Mouse (Mus musculus): Measurements from ENCODE around the gene Tmem25. TPM values are rescaled to one million over a fixed set of nuclear protein-coding genes. Genes with fewer than 3 reads are reported as not detected.
A peak's percentile ranks its signal among the peaks of the same experiment; 100 is the strongest.

The Tmem25 gene
- polyA plus RNA-seq (2014; fragmentation: Nextera tagmentation; extraction: Ambion mirVana): 1.3 and 1.9 TPM in 2 replicates

DNA sequence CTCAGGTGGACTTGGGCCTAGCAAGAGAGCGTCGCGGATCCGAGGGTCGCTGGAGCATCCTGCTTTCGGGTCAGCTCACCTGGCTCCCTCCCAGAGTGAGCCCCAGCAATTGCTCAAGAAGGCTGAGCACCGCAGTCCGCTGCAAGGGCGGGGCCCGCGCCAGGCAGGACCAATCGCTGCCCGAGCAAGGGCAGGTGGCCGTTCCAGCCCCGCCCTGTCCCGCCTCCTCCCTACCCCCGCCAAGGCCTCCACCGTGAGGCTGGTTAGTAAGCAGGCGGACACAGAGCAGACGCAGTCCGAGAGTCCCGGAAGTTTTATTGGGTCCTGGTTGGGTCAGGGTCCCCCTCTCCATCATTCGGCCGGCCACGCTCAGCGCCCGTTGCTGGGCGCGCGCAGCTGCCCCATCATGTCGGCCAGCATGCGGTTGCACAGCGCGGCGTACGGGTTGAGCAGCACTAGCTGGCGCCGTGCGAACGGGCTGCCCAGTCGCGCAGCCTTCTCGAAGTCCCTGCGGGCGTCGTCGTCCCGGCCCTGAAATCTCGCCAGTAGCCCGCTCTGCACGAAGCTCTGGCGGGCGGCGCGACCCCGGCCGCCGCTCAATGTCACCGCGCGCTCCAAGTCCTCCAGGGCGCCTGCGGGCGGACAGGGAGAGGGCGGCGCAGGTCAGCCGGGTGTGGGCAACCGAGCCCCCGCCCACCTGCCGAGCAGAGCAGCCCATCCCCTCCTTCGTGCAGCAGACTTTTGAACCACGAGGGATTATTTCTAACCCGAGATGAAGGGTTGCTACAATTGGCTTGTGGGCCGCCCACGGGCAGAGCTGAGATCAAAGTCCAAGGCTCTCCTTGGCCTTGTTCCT, at the start of gene Tmem25:
Tmem25 (minus strand) TSS at position 206 of the 856 bp plus-strand sequence.
- peak within 1 kb of the TSS; percentile 61 to 63 for H3K4me3 ChIP-seq (ENCODE audit: control insufficient read depth in 1 of 2, insufficient read depth in 1 of 2, low read depth in 1 of 2, low read length in 2 of 2)
- H3K4me1 ChIP-seq (ENCODE audit: control insufficient read depth in 2 of 2, insufficient read depth in 2 of 2, low read length in 2 of 2): peaks cover 6 to 10% of the 10 kb centered on the region in 2 experiments; a peak in 2 of 4 replicates
- no peaks in the 10 kb centered on the region for H3K9me3 ChIP-seq (ENCODE audit: control insufficient read depth, low read length)
- H3K36me3 ChIP-seq (ENCODE audit: control insufficient read depth, insufficient read depth, low read length): 0 out of 2 replicates have a peak, but pooled peaks cover 3% of the 10 kb centered on the region
- peak within 1 kb of the TSS; percentile 60 to 83 for H3K27ac ChIP-seq (replicated peaks in 1 of 2; ENCODE audit: control insufficient read depth in 1 of 2, insufficient read depth in 1 of 2, low read depth in 2 of 2, low read length in 2 of 2)
- peak within 1 kb of the TSS; percentile 80 for H3K9ac ChIP-seq (ENCODE audit: low read length)
- H3K4me2 ChIP-seq (ENCODE audit: low read length): peak within 1 kb of the TSS; percentile 94
- under 1% methylated on average over 73 of the region's 75 CpGs for WGBS
- peak; percentile 90 for ATAC-seq (ENCODE audit: insufficient number of reproducible peaks, insufficient read depth, low FRiP score, low read depth)
- peaks cover 22% of the 10 kb centered on the region for H3K27me3 ChIP-seq (ENCODE audit: control insufficient read depth, insufficient read depth, low read length)

- H3K36me3 ChIP-seq (ENCODE audit: control insufficient read depth, insufficient read depth, low read length): peaks cover 92% of the 10 kb centered on the region
- H3K4me3 ChIP-seq (ENCODE audit: control insufficient read depth in 1 of 2, insufficient read depth in 1 of 2, low read depth in 1 of 2, low read length in 2 of 2): no peak overlapping the region
- WGBS: 67% methylated on average over 6 of the region's 6 CpGs
- ATAC-seq (ENCODE audit: insufficient number of reproducible peaks, insufficient read depth, low FRiP score, low read depth): no peak
- H3K4me2 ChIP-seq (ENCODE audit: low read length): no peak overlapping the region
- H3K27ac ChIP-seq (replicated peaks in 1 of 2; ENCODE audit: control insufficient read depth in 1 of 2, insufficient read depth in 1 of 2, low read depth in 2 of 2, low read length in 2 of 2): no peak overlapping the region; a peak in 1 of 4 replicates
- no peaks in the 10 kb centered on the region for H3K27me3 ChIP-seq (ENCODE audit: control insufficient read depth, insufficient read depth, low read length)
- H3K9ac ChIP-seq (ENCODE audit: low read length): no peak overlapping the region
- H3K9me3 ChIP-seq (ENCODE audit: control insufficient read depth, low read length): no peaks in the 10 kb centered on the region
- peaks cover 0 to 3% of the 10 kb centered on the region in 2 experiments; a peak in 1 of 4 replicates for H3K4me1 ChIP-seq (ENCODE audit: control insufficient read depth in 2 of 2, insufficient read depth in 2 of 2, low read length in 2 of 2)
Observed at GRCm38 (mm10) chr9:44847446-44847845, 48.3 kb upstream of the Tmem25 start.

DNA sequence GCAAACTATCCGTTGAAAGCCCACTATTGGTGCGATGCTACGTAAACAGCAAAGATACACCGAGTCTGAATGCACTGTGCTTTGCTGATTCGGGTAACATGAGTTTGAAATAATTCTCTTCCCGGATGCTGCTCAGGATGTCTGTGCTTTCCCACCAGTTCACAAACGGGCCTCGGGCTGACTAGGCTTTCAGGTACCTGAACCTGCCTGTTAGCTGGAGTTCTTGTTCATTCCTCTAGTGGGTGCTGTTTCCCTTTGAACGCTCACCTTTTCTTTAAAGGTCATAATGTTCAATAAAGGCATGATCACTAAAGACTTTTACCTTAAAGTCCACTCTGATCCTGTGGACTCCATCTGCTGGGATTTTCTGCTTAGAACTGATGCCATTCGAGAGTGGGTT, 42.1 kb upstream of the Tmem25 start:
- no peak for ATAC-seq (ENCODE audit: insufficient number of reproducible peaks, insufficient read depth, low FRiP score, low read depth)
- no peak overlapping the region for H3K4me2 ChIP-seq (ENCODE audit: low read length)
- no peaks in the 10 kb centered on the region for H3K9me3 ChIP-seq (ENCODE audit: control insufficient read depth, low read length)
- H3K36me3 ChIP-seq (ENCODE audit: control insufficient read depth, insufficient read depth, low read length): peaks cover 94% of the 10 kb centered on the region
- WGBS: 85% methylated on average over 10 of the region's 10 CpGs
- peaks cover 0 to 3% of the 10 kb centered on the region in 2 experiments; a peak in 1 of 4 replicates for H3K4me1 ChIP-seq (ENCODE audit: control insufficient read depth in 2 of 2, insufficient read depth in 2 of 2, low read length in 2 of 2)
- H3K4me3 ChIP-seq (ENCODE audit: control insufficient read depth in 1 of 2, insufficient read depth in 1 of 2, low read depth in 1 of 2, low read length in 2 of 2): no peak overlapping the region
- no peak overlapping the region for H3K27ac ChIP-seq (replicated peaks in 1 of 2; ENCODE audit: control insufficient read depth in 1 of 2, insufficient read depth in 1 of 2, low read depth in 2 of 2, low read length in 2 of 2)
- no peak overlapping the region for H3K9ac ChIP-seq (ENCODE audit: low read length)
- H3K27me3 ChIP-seq (ENCODE audit: control insufficient read depth, insufficient read depth, low read length): no peaks in the 10 kb centered on the region

GRCm38 (mm10) chr9:44836439-44836838, 37.3 kb upstream of the Tmem25 start:
- H3K9me3 ChIP-seq (ENCODE audit: control insufficient read depth, low read length): no peaks in the 10 kb centered on the region

GRCm38 (mm10) chr9:44832356-44832755, 33.2 kb upstream of the Tmem25 start:
- Histone ChIP-seq H3K4me2 (ENCODE audit: low read length) (no peak overlapping the region), H3K9me3 (ENCODE audit: control insufficient read depth, low read length) (no peaks in the 10 kb centered on the region), H3K9ac (ENCODE audit: low read length) (no peak overlapping the region), H3K27ac (replicated peaks in 1 of 2; ENCODE audit: control insufficient read depth in 1 of 2, insufficient read depth in 1 of 2, low read depth in 2 of 2, low read length in 2 of 2) (no peak overlapping the region), H3K4me3 (ENCODE audit: control insufficient read depth in 1 of 2, insufficient read depth in 1 of 2, low read depth in 1 of 2, low read length in 2 of 2) (no peak overlapping the region), H3K36me3 (ENCODE audit: control insufficient read depth, insufficient read depth, low read length) (peaks cover 95% of the 10 kb centered on the region), H3K27me3 (ENCODE audit: control insufficient read depth, insufficient read depth, low read length) (no peaks in the 10 kb centered on the region), H3K4me1 (ENCODE audit: control insufficient read depth in 2 of 2, insufficient read depth in 2 of 2, low read length in 2 of 2) (no peaks in the 10 kb centered on the region)
- WGBS: 51% methylated on average over 4 of the region's 4 CpGs
- no peak; the same call in 1 of the 2 replicates for ATAC-seq (ENCODE audit: insufficient number of reproducible peaks, insufficient read depth, low FRiP score, low read depth)

More at GRCm38 (mm10) chr9:44836439-44836838, 37.3 kb upstream of the Tmem25 start:
- H3K4me1 ChIP-seq (ENCODE audit: control insufficient read depth in 2 of 2, insufficient read depth in 2 of 2, low read length in 2 of 2): no peaks in the 10 kb centered on the region
- no peaks in the 10 kb centered on the region for H3K27me3 ChIP-seq (ENCODE audit: control insufficient read depth, insufficient read depth, low read length)
- no peak overlapping the region for H3K4me2 ChIP-seq (ENCODE audit: low read length)
- no peak overlapping the region for H3K4me3 ChIP-seq (ENCODE audit: control insufficient read depth in 1 of 2, insufficient read depth in 1 of 2, low read depth in 1 of 2, low read length in 2 of 2)
- no peak overlapping the region for H3K9ac ChIP-seq (ENCODE audit: low read length)
- H3K27ac ChIP-seq (replicated peaks in 1 of 2; ENCODE audit: control insufficient read depth in 1 of 2, insufficient read depth in 1 of 2, low read depth in 2 of 2, low read length in 2 of 2): no peak overlapping the region
- ATAC-seq (ENCODE audit: insufficient number of reproducible peaks, insufficient read depth, low FRiP score, low read depth): no peak
- WGBS: 53% methylated on average over 7 of the region's 7 CpGs
- peaks cover 94% of the 10 kb centered on the region for H3K36me3 ChIP-seq (ENCODE audit: control insufficient read depth, insufficient read depth, low read length)

DNA sequence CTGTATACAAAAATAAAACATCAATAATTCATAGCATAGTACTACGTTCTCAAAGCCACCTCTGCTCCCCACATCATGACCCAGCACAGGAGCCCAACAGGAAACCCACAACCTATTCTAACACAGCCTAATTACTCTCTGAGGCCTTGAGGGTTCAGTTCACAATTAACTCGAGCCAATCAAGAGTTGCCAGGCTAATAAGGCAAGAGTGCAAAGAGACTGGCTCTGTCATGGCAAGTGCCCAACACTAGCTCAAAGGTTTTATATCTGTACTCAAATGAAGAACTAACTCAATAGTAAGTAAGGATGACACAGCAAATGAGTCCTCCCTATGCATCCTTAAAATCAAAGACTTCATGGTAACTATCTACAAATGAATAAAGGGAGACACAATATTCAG, 31.4 kb upstream of the Tmem25 start:
- Histone ChIP-seq H3K4me3 (ENCODE audit: control insufficient read depth in 1 of 2, insufficient read depth in 1 of 2, low read depth in 1 of 2, low read length in 2 of 2) (no peak overlapping the region), H3K9me3 (ENCODE audit: control insufficient read depth, low read length) (no peaks in the 10 kb centered on the region), H3K27me3 (ENCODE audit: control insufficient read depth, insufficient read depth, low read length) (no peaks in the 10 kb centered on the region), H3K27ac (replicated peaks in 1 of 2; ENCODE audit: control insufficient read depth in 1 of 2, insufficient read depth in 1 of 2, low read depth in 2 of 2, low read length in 2 of 2) (no peak overlapping the region), H3K36me3 (ENCODE audit: control insufficient read depth, insufficient read depth, low read length) (peaks cover 99% of the 10 kb centered on the region), H3K4me1 (ENCODE audit: control insufficient read depth in 2 of 2, insufficient read depth in 2 of 2, low read length in 2 of 2) (no peaks in the 10 kb centered on the region), H3K9ac (ENCODE audit: low read length) (no peak overlapping the region), H3K4me2 (ENCODE audit: low read length) (no peak overlapping the region)
- WGBS: 85% methylated on average over 2 of the region's 2 CpGs
- ATAC-seq (ENCODE audit: insufficient number of reproducible peaks, insufficient read depth, low FRiP score, low read depth): no peak

- no peak overlapping the region for H3K27ac ChIP-seq (replicated peaks in 1 of 2; ENCODE audit: control insufficient read depth in 1 of 2, insufficient read depth in 1 of 2, low read depth in 2 of 2, low read length in 2 of 2)
- no peaks in the 10 kb centered on the region for H3K9me3 ChIP-seq (ENCODE audit: control insufficient read depth, low read length)
- no peak overlapping the region for H3K4me2 ChIP-seq (ENCODE audit: low read length)
- no peak for ATAC-seq (ENCODE audit: insufficient number of reproducible peaks, insufficient read depth, low FRiP score, low read depth)
- no peaks in the 10 kb centered on the region for H3K4me1 ChIP-seq (ENCODE audit: control insufficient read depth in 2 of 2, insufficient read depth in 2 of 2, low read length in 2 of 2)
- H3K27me3 ChIP-seq (ENCODE audit: control insufficient read depth, insufficient read depth, low read length): no peaks in the 10 kb centered on the region
- 95% methylated on average over 11 of the region's 11 CpGs for WGBS
- H3K36me3 ChIP-seq (ENCODE audit: control insufficient read depth, insufficient read depth, low read length): peaks cover 99% of the 10 kb centered on the region
- H3K9ac ChIP-seq (ENCODE audit: low read length): no peak overlapping the region
- no peak overlapping the region for H3K4me3 ChIP-seq (ENCODE audit: control insufficient read depth in 1 of 2, insufficient read depth in 1 of 2, low read depth in 1 of 2, low read length in 2 of 2)
Observed at GRCm38 (mm10) chr9:44828944-44829343, 29.8 kb upstream of the Tmem25 start.

All from heart, embryonic 14.5 days (tissue).